Mouse (Mus musculus): ENCODE data around the gene Acss3. TPM values are rescaled to one million over a fixed set of nuclear protein-coding genes. Genes with fewer than 3 reads are reported as not detected.

The Acss3 gene
- polyA plus RNA-seq, 1 experiment from 2014 or later, result 2.9 TPM

DNA sequence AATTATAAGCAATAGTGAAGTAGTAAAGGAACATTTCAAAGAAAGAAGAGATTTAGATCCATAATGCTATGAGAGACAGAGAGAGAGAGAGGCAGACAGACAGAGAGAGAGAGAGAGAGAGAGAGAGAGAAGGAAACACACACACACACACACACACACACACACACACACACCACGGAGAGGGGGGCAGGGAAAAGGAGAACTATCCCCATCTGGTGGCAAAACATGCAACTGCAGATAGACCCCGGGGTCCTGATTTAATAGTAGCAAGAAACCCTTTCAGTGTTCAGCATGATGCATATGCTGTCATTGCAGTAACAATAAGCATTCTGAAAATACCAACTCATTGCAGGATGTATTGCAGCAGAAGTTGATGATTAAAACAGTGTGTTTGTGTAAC lies 210.4 kb downstream of the Acss3 start:
- no peaks in the 10 kb centered on the region for H3K36me3 ChIP-seq
- no peak overlapping the region for H3K4me2 ChIP-seq
- no peak for ATAC-seq (replicated peaks; ENCODE audit: low FRiP score)
- H3K27me3 ChIP-seq, result no peaks in the 10 kb centered on the region
- no peak overlapping the region for H3K27ac ChIP-seq
- H3K9me3 ChIP-seq (replicated peaks), result peaks cover 5% of the 10 kb centered on the region; the same call in 1 of the 2 replicates
- H3K4me3 ChIP-seq (replicated peaks), result no peak overlapping the region
- no peaks in the 10 kb centered on the region for H3K4me1 ChIP-seq
- 30% methylated on average over 2 of the region's 2 CpGs for WGBS
- H3K9ac ChIP-seq, result no peak overlapping the region

DNA sequence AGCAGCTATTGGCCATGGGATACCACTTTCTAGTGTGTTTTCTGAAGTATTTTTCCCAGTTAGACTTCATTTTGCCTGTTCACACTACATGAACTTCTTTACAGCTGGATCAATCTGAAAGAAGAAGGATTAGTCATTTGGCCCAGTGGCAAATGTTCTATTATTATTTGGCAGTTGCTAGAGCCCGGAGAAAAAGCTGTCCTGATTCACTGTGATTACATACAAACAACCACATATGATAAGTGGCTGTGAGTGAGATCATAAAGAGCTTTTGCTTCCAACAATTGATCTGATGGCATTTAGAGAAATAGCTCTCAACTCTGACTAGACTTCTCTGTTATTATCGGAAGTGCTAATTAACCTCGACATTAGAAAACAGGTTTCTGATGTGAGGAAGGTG lies 213.4 kb downstream of the Acss3 start:
- H3K4me3 ChIP-seq (replicated peaks), result no peak overlapping the region
- no peak overlapping the region for H3K27ac ChIP-seq
- H3K4me2 ChIP-seq, result no peak overlapping the region
- ATAC-seq (replicated peaks; ENCODE audit: low FRiP score), result no peak
- no peaks in the 10 kb centered on the region for H3K36me3 ChIP-seq
- H3K27me3 ChIP-seq, result no peaks in the 10 kb centered on the region
- H3K4me1 ChIP-seq, result no peaks in the 10 kb centered on the region
- WGBS, result 84% methylated on average over 3 of the region's 3 CpGs
- H3K9ac ChIP-seq, result no peak overlapping the region
- peaks cover 5% of the 10 kb centered on the region; the same call in 1 of the 2 replicates for H3K9me3 ChIP-seq (replicated peaks)

DNA sequence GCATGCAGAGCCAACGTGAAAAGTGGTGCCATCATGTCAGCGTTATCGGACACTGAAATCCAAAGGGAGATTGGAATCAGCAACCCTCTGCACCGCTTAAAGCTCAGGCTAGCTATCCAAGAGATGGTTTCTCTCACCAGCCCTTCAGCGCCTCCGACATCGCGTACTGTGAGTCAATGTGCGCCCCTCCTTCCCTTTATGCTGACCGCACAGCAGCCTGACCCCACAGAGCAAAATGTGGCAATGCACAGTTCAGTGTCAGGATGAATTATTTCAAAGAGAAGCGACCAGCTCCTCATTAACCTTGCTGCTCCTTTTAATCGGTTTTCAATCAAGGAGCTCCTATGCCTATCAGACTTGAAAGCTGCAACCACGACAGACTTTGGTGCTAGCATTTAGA lies 227.1 kb downstream of the Acss3 start:
- H3K4me1 ChIP-seq, result no peaks in the 10 kb centered on the region
- no peak overlapping the region for H3K9ac ChIP-seq
- 58% methylated on average over 13 of the region's 13 CpGs for WGBS
- no peak overlapping the region for H3K4me2 ChIP-seq
- no peaks in the 10 kb centered on the region for H3K27me3 ChIP-seq
- no peaks in the 10 kb centered on the region for H3K36me3 ChIP-seq
- H3K27ac ChIP-seq, result no peak overlapping the region
- no peaks in the 10 kb centered on the region for H3K9me3 ChIP-seq (replicated peaks)
- no peak overlapping the region for H3K4me3 ChIP-seq (replicated peaks)
- no peak for ATAC-seq (replicated peaks; ENCODE audit: low FRiP score)

Other genes with a start within 250 kb of the Acss3 start
- 1.6 and 2.0 TPM in 2 replicates for gene Lin7a, start 148.0 kb upstream of the Acss3 start, polyA plus RNA-seq (2015; fragmentation: Nextera tagmentation; extraction: Ambion mirVana)

Measured in kidney, embryonic 15.5 days (tissue).